Mouse (Mus musculus): Measurements from ENCODE around the gene Olfr1039. TPM values are rescaled to one million over a fixed set of nuclear protein-coding genes. Genes with fewer than 3 reads are reported as not detected.
"Not testable (repeated sequence)": the region's sequence is repeated elsewhere in the genome, so short reads cannot be mapped to it uniquely, and the experiment has no call there.

Olfr1039 gene
- not detected for polyA plus RNA-seq (2012; fragmentation: generic; extraction: Trizol)

GRCm38 (mm10) chr2:86135828-86136227 lies at the start of gene Olfr1039:
TSS of gene Olfr1039 (minus strand) at chr2:86135928.
- no peak for TF ChIP-seq E2F4 (IDR thresholded peaks at IDR 0.05; ENCODE audit: insufficient read depth)
- no peak for TF ChIP-seq TCF12 (IDR thresholded peaks at IDR 0.05; ENCODE audit: insufficient read depth, poor library complexity, severe bottlenecking)
- no peak for TF ChIP-seq MYOG (IDR thresholded peaks at IDR 0.05; ENCODE audit: control insufficient read depth in 1 of 3, insufficient read depth in 1 of 3, insufficient read length in 2 of 3, low read depth in 2 of 3)
- TF ChIP-seq CEBPB (IDR thresholded peaks at IDR 0.05; ENCODE audit: insufficient read depth, poor library complexity, severe bottlenecking) = no peak
- TF ChIP-seq REST (IDR thresholded peaks at IDR 0.05; ENCODE audit: insufficient read depth, insufficient read length) = no peak
- no peak for TF ChIP-seq MYOD1 (IDR thresholded peaks at IDR 0.05; ENCODE audit: control insufficient read depth in 1 of 3, insufficient read length in 2 of 3, low read depth in 2 of 3)
- no peak for TF ChIP-seq TCF3 (IDR thresholded peaks at IDR 0.05; ENCODE audit: insufficient read length, low read depth)
- TF ChIP-seq POLR2AphosphoS2 (IDR thresholded peaks at IDR 0.05; ENCODE audit: insufficient read length, low read depth) = no peak
- TF ChIP-seq SRF (IDR thresholded peaks at IDR 0.05; ENCODE audit: control insufficient read depth, insufficient read length, low read depth) = no peak
- TF ChIP-seq USF1 (IDR thresholded peaks at IDR 0.05; ENCODE audit: low read depth) = no peak
- no peak for TF ChIP-seq MAX (IDR thresholded peaks at IDR 0.05; ENCODE audit: low read depth)
- no peak for TF ChIP-seq POLR2A (IDR thresholded peaks at IDR 0.05; ENCODE audit: insufficient read length, low read depth)

DNA sequence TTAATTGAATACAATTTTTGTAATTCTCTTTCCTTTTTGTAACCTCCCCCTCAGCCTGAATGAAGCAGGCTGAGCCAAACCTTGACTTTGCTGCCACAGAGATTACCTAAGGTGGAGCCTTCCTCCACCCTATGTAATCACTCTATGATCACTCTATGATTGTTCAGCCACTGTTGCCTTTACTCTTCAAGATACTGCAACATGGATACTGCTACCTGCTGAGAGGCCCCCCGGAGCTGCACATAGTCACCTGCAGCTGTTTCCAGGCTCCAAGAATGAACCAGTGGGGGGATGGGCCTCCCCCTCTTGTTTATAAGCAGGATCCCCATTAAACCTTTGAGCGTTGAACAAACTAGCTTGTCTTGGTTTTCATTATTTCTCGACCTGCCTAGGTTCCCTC lies 44.2 kb upstream of the Olfr1039 start:
- no peak overlapping the region for H3ac ChIP-seq (ENCODE audit: control insufficient read depth, insufficient read length)

More at GRCm38 (mm10) chr2:86135828-86136227, at the start of gene Olfr1039:
- no peaks in the 10 kb centered on the region for H3K36me3 ChIP-seq (ENCODE audit: control insufficient read depth, insufficient read depth)
- H3ac ChIP-seq (ENCODE audit: control insufficient read depth, insufficient read length) = no peak within 1 kb of the TSS
- H3K79me2 ChIP-seq (ENCODE audit: control insufficient read depth, insufficient read depth) = no peaks in the 10 kb centered on the region
- no peaks in the 10 kb centered on the region for H3K27me3 ChIP-seq (ENCODE audit: control insufficient read depth, insufficient read depth, insufficient read length)
- no peak within 1 kb of the TSS for H3K4me2 ChIP-seq (ENCODE audit: low read depth)
- no peak within 1 kb of the TSS for H3K4me3 ChIP-seq

GRCm38 (mm10) chr2:86177720-86178119 lies 42.0 kb upstream of the Olfr1039 start, which contains the start of gene Olfr1044:
TSS of gene Olfr1044 (minus strand) at chr2:86177820.
- H3K4me3 ChIP-seq = no peak within 1 kb of the TSS
- H3K4me2 ChIP-seq (ENCODE audit: low read depth) = no peak within 1 kb of the TSS
- TF ChIP-seq REST (IDR thresholded peaks at IDR 0.05; ENCODE audit: insufficient read depth, insufficient read length) (no peak), MYOG (IDR thresholded peaks at IDR 0.05; ENCODE audit: control insufficient read depth in 1 of 3, insufficient read depth in 1 of 3, insufficient read length in 2 of 3, low read depth in 2 of 3) (no peak), POLR2A (IDR thresholded peaks at IDR 0.05; ENCODE audit: insufficient read length, low read depth) (no peak)
- no peaks in the 10 kb centered on the region for H3K79me2 ChIP-seq (ENCODE audit: control insufficient read depth, insufficient read depth)
- H3K36me3 ChIP-seq (ENCODE audit: control insufficient read depth, insufficient read depth) = no peaks in the 10 kb centered on the region
- no peaks in the 10 kb centered on the region for H3K27me3 ChIP-seq (ENCODE audit: control insufficient read depth, insufficient read depth, insufficient read length)
- H3ac ChIP-seq (ENCODE audit: control insufficient read depth, insufficient read length) = no peak within 1 kb of the TSS

More for the DNA sequence above, 44.2 kb upstream of the Olfr1039 start:
- no peak overlapping the region for H3K4me3 ChIP-seq
- TF ChIP-seq MYOD1 (IDR thresholded peaks at IDR 0.05; ENCODE audit: control insufficient read depth in 1 of 3, insufficient read length in 2 of 3, low read depth in 2 of 3) = no peak
- TF ChIP-seq POLR2AphosphoS2 (IDR thresholded peaks at IDR 0.05; ENCODE audit: insufficient read length, low read depth) = no peak
- TF ChIP-seq TCF3 (IDR thresholded peaks at IDR 0.05; ENCODE audit: insufficient read length, low read depth) = no peak
- TF ChIP-seq MAX (IDR thresholded peaks at IDR 0.05; ENCODE audit: low read depth) = no peak
- no peak for TF ChIP-seq REST (IDR thresholded peaks at IDR 0.05; ENCODE audit: insufficient read depth, insufficient read length)
- TF ChIP-seq CEBPB (IDR thresholded peaks at IDR 0.05; ENCODE audit: insufficient read depth, poor library complexity, severe bottlenecking) = no peak
- TF ChIP-seq MYOG (IDR thresholded peaks at IDR 0.05; ENCODE audit: control insufficient read depth in 1 of 3, insufficient read depth in 1 of 3, insufficient read length in 2 of 3, low read depth in 2 of 3) = no peak
- no peak for TF ChIP-seq USF1 (IDR thresholded peaks at IDR 0.05; ENCODE audit: low read depth)
- no peak for TF ChIP-seq TCF12 (IDR thresholded peaks at IDR 0.05; ENCODE audit: insufficient read depth, poor library complexity, severe bottlenecking)
- TF ChIP-seq SRF (IDR thresholded peaks at IDR 0.05; ENCODE audit: control insufficient read depth, insufficient read length, low read depth) = no peak
- no peak for TF ChIP-seq E2F4 (IDR thresholded peaks at IDR 0.05; ENCODE audit: insufficient read depth)
- TF ChIP-seq POLR2A (IDR thresholded peaks at IDR 0.05; ENCODE audit: insufficient read length, low read depth) = no peak
- no peak overlapping the region for H3K4me2 ChIP-seq (ENCODE audit: low read depth)
- H3K36me3 ChIP-seq (ENCODE audit: control insufficient read depth, insufficient read depth) = no peaks in the 10 kb centered on the region
- no peaks in the 10 kb centered on the region for H3K79me2 ChIP-seq (ENCODE audit: control insufficient read depth, insufficient read depth)
- no peaks in the 10 kb centered on the region for H3K27me3 ChIP-seq (ENCODE audit: control insufficient read depth, insufficient read depth, insufficient read length)

DNA sequence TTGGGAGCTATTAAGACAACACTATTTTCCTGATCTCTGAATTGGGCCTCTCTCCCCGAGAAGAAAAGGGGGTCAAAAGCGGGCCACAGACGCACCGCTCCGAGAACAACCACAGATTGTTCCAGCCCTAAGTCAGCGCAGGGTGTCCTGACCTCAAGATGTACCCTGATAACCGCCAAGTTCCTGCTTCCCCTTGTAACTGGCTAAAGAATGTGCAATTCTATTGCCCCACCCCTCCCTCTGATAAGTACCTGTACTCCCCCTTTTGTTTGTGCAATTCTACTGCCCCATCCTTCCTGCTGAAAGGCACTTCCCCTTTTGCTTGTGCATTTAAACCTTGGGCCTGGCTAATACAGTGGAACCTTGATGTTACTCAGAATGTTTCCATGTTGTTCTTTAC lies 39.7 kb upstream of the Olfr1039 start:
- not testable (repeated sequence) for H3K27me3 ChIP-seq (ENCODE audit: control insufficient read depth, insufficient read depth, insufficient read length); H3K4me3 ChIP-seq

GRCm38 (mm10) chr2:86167422-86167821 lies 31.7 kb upstream of the Olfr1039 start, which contains the start of gene Olfr1043:
TSS of gene Olfr1043 (minus strand) at chr2:86167522.
- Histone ChIP-seq H3K27me3 (ENCODE audit: control insufficient read depth, insufficient read depth, insufficient read length) (no peaks in the 10 kb centered on the region), H3K36me3 (ENCODE audit: control insufficient read depth, insufficient read depth) (no peaks in the 10 kb centered on the region), H3K79me2 (ENCODE audit: control insufficient read depth, insufficient read depth) (no peaks in the 10 kb centered on the region), H3K4me3 (no peak within 1 kb of the TSS), H3K4me2 (ENCODE audit: low read depth) (no peak within 1 kb of the TSS), H3ac (ENCODE audit: control insufficient read depth, insufficient read length) (no peak within 1 kb of the TSS)
- TF ChIP-seq TCF12 (IDR thresholded peaks at IDR 0.05; ENCODE audit: insufficient read depth, poor library complexity, severe bottlenecking) (no peak), POLR2A (IDR thresholded peaks at IDR 0.05; ENCODE audit: insufficient read length, low read depth) (no peak), POLR2AphosphoS2 (IDR thresholded peaks at IDR 0.05; ENCODE audit: insufficient read length, low read depth) (no peak), MYOD1 (IDR thresholded peaks at IDR 0.05; ENCODE audit: control insufficient read depth in 1 of 3, insufficient read length in 2 of 3, low read depth in 2 of 3) (no peak), CEBPB (IDR thresholded peaks at IDR 0.05; ENCODE audit: insufficient read depth, poor library complexity, severe bottlenecking) (no peak), E2F4 (IDR thresholded peaks at IDR 0.05; ENCODE audit: insufficient read depth) (no peak), USF1 (IDR thresholded peaks at IDR 0.05; ENCODE audit: low read depth) (no peak), TCF3 (IDR thresholded peaks at IDR 0.05; ENCODE audit: insufficient read length, low read depth) (no peak), MAX (IDR thresholded peaks at IDR 0.05; ENCODE audit: low read depth) (no peak), MYOG (IDR thresholded peaks at IDR 0.05; ENCODE audit: control insufficient read depth in 1 of 3, insufficient read depth in 1 of 3, insufficient read length in 2 of 3, low read depth in 2 of 3) (no peak), REST (IDR thresholded peaks at IDR 0.05; ENCODE audit: insufficient read depth, insufficient read length) (no peak)

More for the DNA sequence above, 39.7 kb upstream of the Olfr1039 start:
- H3ac ChIP-seq (ENCODE audit: control insufficient read depth, insufficient read length); H3K79me2 ChIP-seq (ENCODE audit: control insufficient read depth, insufficient read depth); H3K36me3 ChIP-seq (ENCODE audit: control insufficient read depth, insufficient read depth); H3K4me2 ChIP-seq (ENCODE audit: low read depth): not testable (repeated sequence)
